Mouse (Mus musculus): ENCODE data around the gene C130032M10Rik. TPM values are rescaled to one million over a fixed set of nuclear protein-coding genes. Genes with fewer than 3 reads are reported as not detected.
A peak's percentile ranks its signal among the peaks of the same experiment; 100 is the strongest.

Gene C130032M10Rik
- polyA plus RNA-seq, 1 experiment from 2014 or later, result 0.33 TPM

DNA sequence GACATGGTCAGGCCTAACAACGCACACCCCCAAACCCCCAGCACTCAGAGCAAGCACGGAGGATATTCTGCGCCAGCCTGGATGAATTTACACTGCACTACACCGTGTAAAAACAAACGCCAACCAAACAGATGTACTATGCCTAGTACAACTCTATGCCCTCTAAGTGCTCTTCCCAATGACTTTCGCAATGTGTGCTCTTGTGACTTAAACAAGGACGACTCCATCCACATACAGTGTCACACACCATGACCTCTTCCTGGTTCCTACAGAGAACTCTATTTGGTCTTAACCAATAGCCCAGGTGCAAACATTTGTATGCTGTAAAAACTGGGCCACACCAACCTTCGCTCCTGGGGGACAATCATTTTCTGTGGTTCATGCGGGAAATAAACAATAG is 7.0 kb downstream of the C130032M10Rik start:
- WGBS, result 64% methylated on average over 9 of the region's 9 CpGs
- TF ChIP-seq EP300 (IDR thresholded peaks at IDR 0.05) (no peak), CTCF (IDR thresholded peaks at IDR 0.05) (no peak)
- DNase-seq (ENCODE audit: low spot score), result peak; percentile 53
- no peaks in the 10 kb centered on the region for H3K36me3 ChIP-seq (ENCODE audit: insufficient read depth, low read length)
- no peak overlapping the region for H3K4me2 ChIP-seq (replicated peaks; ENCODE audit: low read depth, low read length)
- no peaks in the 10 kb centered on the region for H3K27me3 ChIP-seq (replicated peaks; ENCODE audit: insufficient read depth, low read length)
- H3K9me3 ChIP-seq (ENCODE audit: low read length), result no peaks in the 10 kb centered on the region
- ATAC-seq, result peak; percentile 69
- no peak overlapping the region for H3K4me3 ChIP-seq (ENCODE audit: low read depth, low read length)
- H3K4me1 ChIP-seq (ENCODE audit: insufficient read depth, low read depth, low read length), result peaks cover 8% of the 10 kb centered on the region; the same call in 1 of the 2 replicates
- no peak overlapping the region for H3K9ac ChIP-seq (replicated peaks; ENCODE audit: low read depth)
- H3K27ac ChIP-seq (ENCODE audit: low read length), result no peak overlapping the region

DNA sequence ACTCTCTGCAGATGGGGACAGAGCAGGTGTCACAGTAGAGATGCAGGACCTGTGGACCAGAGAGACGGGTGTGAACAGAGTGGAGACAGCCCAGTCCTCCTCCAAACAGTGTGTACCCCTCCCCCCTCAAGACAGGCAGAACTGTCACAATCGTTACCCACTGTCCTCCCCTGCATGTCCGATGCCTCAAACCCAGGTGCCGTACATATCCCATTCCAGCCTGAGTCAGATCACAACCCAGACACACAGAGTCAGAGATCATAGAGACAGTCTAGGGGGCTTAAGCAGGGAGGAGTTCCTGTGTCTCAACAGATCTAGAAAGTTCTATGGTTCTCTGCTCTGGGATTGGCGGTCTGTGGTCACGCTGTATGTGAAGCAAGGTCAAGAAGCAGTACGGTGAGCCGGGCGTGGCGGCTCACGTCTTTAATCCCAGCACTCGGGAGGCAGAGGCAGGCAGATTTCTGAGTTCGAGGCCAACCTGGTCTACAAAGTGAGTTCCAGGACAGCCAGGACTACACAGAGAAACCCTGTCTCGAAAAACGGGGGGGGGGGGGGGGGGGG is 9.7 kb downstream of the C130032M10Rik start:
- Histone ChIP-seq H3K27ac (ENCODE audit: low read length) (no peak overlapping the region), H3K4me1 (ENCODE audit: insufficient read depth, low read depth, low read length) (peaks cover 8% of the 10 kb centered on the region; the same call in 1 of the 2 replicates), H3K36me3 (ENCODE audit: insufficient read depth, low read length) (no peaks in the 10 kb centered on the region), H3K9me3 (ENCODE audit: low read length) (no peaks in the 10 kb centered on the region), H3K9ac (replicated peaks; ENCODE audit: low read depth) (no peak overlapping the region), H3K4me2 (replicated peaks; ENCODE audit: low read depth, low read length) (no peak overlapping the region), H3K4me3 (ENCODE audit: low read depth, low read length) (no peak overlapping the region), H3K27me3 (replicated peaks; ENCODE audit: insufficient read depth, low read length) (no peaks in the 10 kb centered on the region)
- DNase-seq (ENCODE audit: low spot score), result no peak
- TF ChIP-seq CTCF (IDR thresholded peaks at IDR 0.05), result no peak
- no peak for TF ChIP-seq EP300 (IDR thresholded peaks at IDR 0.05)
- ATAC-seq, result no peak
- 91% methylated on average over 12 of the region's 15 CpGs for WGBS

DNA sequence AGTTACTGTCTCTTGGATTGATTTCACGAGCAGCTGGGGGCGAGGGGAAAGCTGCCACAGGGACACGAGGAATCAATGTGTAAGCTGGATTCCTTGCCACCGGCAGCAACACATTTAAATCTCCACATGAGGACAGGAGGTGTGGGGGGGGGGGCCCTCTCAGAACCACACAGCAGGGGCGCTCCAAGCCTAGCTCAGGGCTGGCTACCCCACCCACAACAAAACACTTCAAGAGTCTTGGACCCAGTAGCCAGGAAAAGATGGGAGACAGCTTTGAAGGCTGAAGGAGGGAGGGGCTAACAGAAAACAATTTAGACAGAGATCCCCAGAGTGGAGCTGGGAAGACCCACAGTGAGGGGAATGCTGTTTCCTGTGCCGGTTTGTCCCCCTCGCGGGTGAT is 10.4 kb downstream of the C130032M10Rik start:
- H3K27ac ChIP-seq (ENCODE audit: low read length), result no peak overlapping the region

DNA sequence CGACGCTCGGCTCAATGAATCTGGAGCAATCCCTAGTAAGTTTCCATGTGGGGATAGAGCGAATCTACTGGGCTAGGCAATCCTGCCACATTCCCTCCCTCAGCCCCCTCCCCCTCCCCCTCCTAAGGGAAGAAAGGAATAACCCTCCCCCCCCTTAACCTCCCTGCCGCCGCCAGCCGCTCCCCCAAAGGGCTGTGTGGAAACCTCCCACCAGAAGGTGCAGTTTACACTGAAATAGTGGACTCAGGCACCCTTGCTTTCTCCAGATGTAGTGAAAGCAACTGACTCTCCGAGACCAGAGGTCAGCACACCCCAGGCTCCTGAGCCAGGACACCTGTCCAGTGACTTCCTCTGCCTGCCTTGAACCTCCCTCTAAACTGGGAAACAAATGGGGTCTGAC is 11.1 kb downstream of the C130032M10Rik start:
- H3K4me3 ChIP-seq (ENCODE audit: low read depth, low read length), result 0 out of 2 replicates have a peak overlapping the region, but pooled peaks have one; percentile 14
- ATAC-seq, result peak; percentile 34
- peak overlapping the region; percentile 42 for H3K4me2 ChIP-seq (replicated peaks; ENCODE audit: low read depth, low read length)
- no peaks in the 10 kb centered on the region for H3K27me3 ChIP-seq (replicated peaks; ENCODE audit: insufficient read depth, low read length)
- peaks cover 8% of the 10 kb centered on the region; the same call in 1 of the 2 replicates for H3K4me1 ChIP-seq (ENCODE audit: insufficient read depth, low read depth, low read length)
- no peaks in the 10 kb centered on the region for H3K36me3 ChIP-seq (ENCODE audit: insufficient read depth, low read length)
- no peak for TF ChIP-seq EP300 (IDR thresholded peaks at IDR 0.05)
- TF ChIP-seq CTCF (IDR thresholded peaks at IDR 0.05), result no peak
- H3K9ac ChIP-seq (replicated peaks; ENCODE audit: low read depth), result 0 out of 2 replicates have a peak overlapping the region, but pooled peaks have one; percentile 19
- peak overlapping the region; percentile 29 for H3K27ac ChIP-seq (ENCODE audit: low read length)
- 21% methylated on average over 8 of the region's 8 CpGs for WGBS
- no peak for DNase-seq (ENCODE audit: low spot score)
- no peaks in the 10 kb centered on the region for H3K9me3 ChIP-seq (ENCODE audit: low read length)

More for the DNA sequence above, 10.4 kb downstream of the C130032M10Rik start:
- TF ChIP-seq CTCF (IDR thresholded peaks at IDR 0.05) (no peak), EP300 (IDR thresholded peaks at IDR 0.05) (no peak)
- H3K4me2 ChIP-seq (replicated peaks; ENCODE audit: low read depth, low read length), result no peak overlapping the region
- peaks cover 8% of the 10 kb centered on the region; the same call in 1 of the 2 replicates for H3K4me1 ChIP-seq (ENCODE audit: insufficient read depth, low read depth, low read length)
- no peaks in the 10 kb centered on the region for H3K36me3 ChIP-seq (ENCODE audit: insufficient read depth, low read length)
- H3K4me3 ChIP-seq (ENCODE audit: low read depth, low read length), result no peak overlapping the region
- no peaks in the 10 kb centered on the region for H3K27me3 ChIP-seq (replicated peaks; ENCODE audit: insufficient read depth, low read length)
- DNase-seq (ENCODE audit: low spot score) (no peak), ATAC-seq (no peak)
- H3K9me3 ChIP-seq (ENCODE audit: low read length), result no peaks in the 10 kb centered on the region
- 15% methylated on average over 8 of the region's 8 CpGs for WGBS
- no peak overlapping the region for H3K9ac ChIP-seq (replicated peaks; ENCODE audit: low read depth)

DNA sequence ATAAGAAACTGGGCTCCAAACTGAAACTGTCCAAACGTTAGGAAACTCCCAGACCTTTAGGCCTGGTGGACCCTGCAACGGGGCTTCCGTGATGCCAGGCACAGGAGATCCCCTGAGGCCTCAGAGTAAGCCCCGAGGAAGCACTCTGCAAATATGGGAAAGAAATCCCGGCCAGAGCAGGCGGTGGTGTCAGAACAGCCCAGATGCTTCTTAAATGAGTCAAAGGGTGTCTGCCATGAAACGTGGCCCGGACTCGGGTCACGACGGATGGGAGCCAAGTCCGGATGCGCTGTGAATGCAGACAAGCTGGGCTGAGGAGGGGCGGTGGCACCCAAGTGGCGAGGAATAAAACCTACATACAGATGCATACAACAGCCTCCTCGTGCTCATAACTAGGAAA is 11.6 kb downstream of the C130032M10Rik start:
- WGBS, result 5% methylated on average over 16 of the region's 16 CpGs
- H3K4me1 ChIP-seq (ENCODE audit: insufficient read depth, low read depth, low read length), result peaks cover 8% of the 10 kb centered on the region; the same call in 1 of the 2 replicates
- no peaks in the 10 kb centered on the region for H3K27me3 ChIP-seq (replicated peaks; ENCODE audit: insufficient read depth, low read length)
- H3K36me3 ChIP-seq (ENCODE audit: insufficient read depth, low read length), result no peaks in the 10 kb centered on the region
- 0 out of 2 replicates have a peak, but pooled peaks have one; percentile 27 for TF ChIP-seq EP300 (IDR thresholded peaks at IDR 0.05)
- peak; percentile 25 for TF ChIP-seq CTCF (IDR thresholded peaks at IDR 0.05)
- H3K27ac ChIP-seq (ENCODE audit: low read length), result peak overlapping the region; percentile 29
- ATAC-seq (peak; percentile 71), DNase-seq (ENCODE audit: low spot score) (peak; percentile 72)
- H3K4me2 ChIP-seq (replicated peaks; ENCODE audit: low read depth, low read length), result peak overlapping the region; percentile 42
- no peak overlapping the region for H3K9ac ChIP-seq (replicated peaks; ENCODE audit: low read depth)
- no peaks in the 10 kb centered on the region for H3K9me3 ChIP-seq (ENCODE audit: low read length)
- H3K4me3 ChIP-seq (ENCODE audit: low read depth, low read length), result 0 out of 2 replicates have a peak overlapping the region, but pooled peaks have one; percentile 14

DNA sequence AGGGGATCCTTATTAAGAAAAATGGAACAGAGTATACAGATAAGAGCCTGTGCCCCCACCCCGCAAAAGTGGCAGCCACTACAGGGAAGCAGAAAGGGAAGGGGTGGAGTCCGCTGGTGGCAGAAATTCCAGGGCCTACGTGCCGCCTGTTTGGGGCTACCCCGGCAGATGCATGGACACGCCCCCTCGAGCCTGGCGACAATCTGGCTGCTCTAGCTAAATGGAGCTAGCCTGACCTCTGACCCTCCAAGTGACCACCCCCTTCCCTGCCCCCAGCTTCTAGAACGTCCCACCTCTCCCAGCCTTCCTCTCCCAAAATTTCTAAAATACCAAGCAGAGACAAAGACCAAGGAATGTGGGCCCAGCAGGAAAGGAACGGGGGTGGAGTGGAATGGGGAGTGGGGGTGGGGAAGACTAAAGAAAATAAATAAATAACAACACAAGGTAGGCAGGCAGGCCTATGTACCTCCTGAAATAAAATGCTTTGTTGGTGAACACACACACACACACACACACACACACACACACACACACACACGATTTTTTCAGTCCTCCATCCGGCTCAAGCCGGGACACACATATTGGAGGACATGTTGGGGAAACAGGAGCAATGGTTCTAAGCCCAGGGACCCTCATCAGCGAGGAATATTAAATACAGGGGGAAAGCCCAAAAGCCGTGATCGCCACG is 12.6 kb downstream of the C130032M10Rik start:
- H3K4me1 ChIP-seq (ENCODE audit: insufficient read depth, low read depth, low read length), result peaks cover 8% of the 10 kb centered on the region; the same call in 1 of the 2 replicates
- H3K36me3 ChIP-seq (ENCODE audit: insufficient read depth, low read length), result no peaks in the 10 kb centered on the region
- no peaks in the 10 kb centered on the region for H3K9me3 ChIP-seq (ENCODE audit: low read length)
- DNase-seq (ENCODE audit: low spot score), result peak; percentile 67
- H3K27ac ChIP-seq (ENCODE audit: low read length), result peak overlapping the region; percentile 52; the same call in 1 of the 2 replicates
- WGBS, result 12% methylated on average over 17 of the region's 17 CpGs
- H3K9ac ChIP-seq (replicated peaks; ENCODE audit: low read depth), result no peak overlapping the region
- ATAC-seq, result peak; percentile 61
- peak overlapping the region; percentile 19 for H3K4me2 ChIP-seq (replicated peaks; ENCODE audit: low read depth, low read length)
- no peak overlapping the region for H3K4me3 ChIP-seq (ENCODE audit: low read depth, low read length)
- TF ChIP-seq EP300 (IDR thresholded peaks at IDR 0.05) (no peak), CTCF (IDR thresholded peaks at IDR 0.05) (no peak)
- H3K27me3 ChIP-seq (replicated peaks; ENCODE audit: insufficient read depth, low read length), result no peaks in the 10 kb centered on the region
